Mouse (Mus musculus): ENCODE data around the gene Apom. TPM values are rescaled to one million over a fixed set of nuclear protein-coding genes. Genes with fewer than 3 reads are reported as not detected.

Gene Apom
- polyA plus RNA-seq, 1 experiment from 2014 or later, result 0.32 TPM

DNA sequence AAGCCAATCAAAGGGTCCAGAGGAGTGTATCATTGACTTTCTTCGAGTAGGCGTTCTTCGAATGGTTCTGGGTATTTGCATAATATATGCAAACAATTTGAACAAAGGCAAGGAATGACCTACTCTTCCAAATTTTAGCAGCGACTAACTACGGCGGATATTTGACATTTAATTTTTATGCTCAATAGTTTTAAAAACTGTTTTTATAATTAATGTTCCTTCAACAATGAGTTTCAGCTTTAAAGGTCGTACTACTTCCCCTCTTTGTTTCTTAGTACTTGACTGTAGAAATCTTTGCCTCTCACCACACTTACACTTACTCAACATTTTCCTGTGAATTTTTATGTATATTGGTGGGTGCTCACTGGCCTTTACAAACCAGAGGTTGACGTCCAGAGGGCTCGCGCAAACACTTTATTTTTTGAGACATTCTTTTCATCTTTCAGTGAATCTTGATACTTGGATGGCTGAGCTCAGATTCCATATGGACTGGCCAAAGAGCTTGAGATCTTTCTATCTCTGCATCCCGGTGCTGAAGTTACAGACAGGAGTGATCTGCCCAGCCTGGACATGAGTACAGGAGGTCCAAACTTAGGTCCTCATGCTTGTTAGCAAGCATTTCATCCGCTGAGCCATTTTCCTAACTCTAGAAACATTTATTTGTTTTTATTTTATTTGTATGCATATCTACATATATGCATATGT is 33.8 kb upstream of the Apom start:
- ATAC-seq (ENCODE audit: low FRiP score, low read depth), result peak; percentile 89
- Histone ChIP-seq H3K4me2 (replicated peaks) (peak overlapping the region; percentile 92), H3K27me3 (replicated peaks) (no peaks in the 10 kb centered on the region), H3K9ac (peak overlapping the region; percentile 52), H3K9me3 (no peaks in the 10 kb centered on the region), H3K4me3 (peak overlapping the region; percentile 99), H3K36me3 (peaks cover 15% of the 10 kb centered on the region), H3K27ac (peak overlapping the region; percentile 85), H3K4me1 (peaks cover 30% of the 10 kb centered on the region)
- 23% methylated on average over 12 of the region's 12 CpGs for WGBS

DNA sequence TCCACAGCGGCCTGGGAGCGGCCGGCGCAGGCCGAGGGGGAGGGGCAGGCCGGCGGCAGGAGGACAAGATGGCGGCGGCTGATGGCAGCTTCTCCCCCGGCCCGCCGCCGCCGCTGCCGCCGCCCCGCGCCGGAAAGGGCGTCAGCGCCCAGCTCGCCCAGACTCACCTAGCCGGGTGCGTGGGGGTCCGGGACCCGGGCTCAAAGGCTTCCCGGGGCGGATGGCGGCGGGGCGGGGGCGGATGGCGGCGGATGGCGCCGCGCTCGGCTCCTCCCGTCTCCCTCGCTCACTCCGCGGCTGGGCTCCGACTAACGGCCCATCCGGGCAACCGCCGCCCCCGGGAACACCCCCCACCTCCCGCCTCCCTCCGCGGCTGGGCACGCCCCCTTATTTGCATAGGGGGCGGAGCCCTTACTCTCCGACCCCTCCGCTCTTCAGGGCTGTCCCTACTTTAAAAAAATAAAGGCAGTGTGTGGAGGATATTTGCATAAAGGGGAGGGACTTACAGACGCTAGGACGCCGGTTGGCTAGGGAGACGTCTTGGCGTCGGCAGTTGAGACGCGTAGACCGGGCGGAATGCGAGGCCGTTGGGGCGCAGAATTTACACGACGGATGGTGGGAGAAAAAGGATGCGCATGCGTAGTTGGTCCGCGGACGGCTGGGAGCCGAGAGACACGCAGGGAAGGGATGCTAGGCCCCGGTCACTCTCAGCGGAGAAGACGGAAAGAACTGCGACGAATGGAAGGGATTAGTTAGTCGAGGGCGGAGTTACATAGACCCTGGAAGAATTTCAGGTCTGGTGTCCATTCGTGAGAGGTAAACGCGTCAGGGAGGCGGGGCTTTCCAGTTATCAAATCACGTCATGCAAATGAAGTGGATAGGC is 33.0 kb upstream of the Apom start, which contains the start of gene Prrc2a:
TSS of gene Prrc2a (minus strand) at position 330 of the 883 bp plus-strand sequence.
- H3K27ac ChIP-seq, result peak within 1 kb of the TSS; percentile 89
- peak within 1 kb of the TSS; percentile 92 for H3K4me2 ChIP-seq (replicated peaks)
- peaks cover 30% of the 10 kb centered on the region for H3K4me1 ChIP-seq
- H3K36me3 ChIP-seq, result peaks cover 23% of the 10 kb centered on the region
- peak within 1 kb of the TSS; percentile 100 for H3K9ac ChIP-seq
- H3K4me3 ChIP-seq, result peak within 1 kb of the TSS; percentile 99
- no peaks in the 10 kb centered on the region for H3K27me3 ChIP-seq (replicated peaks)
- no peaks in the 10 kb centered on the region for H3K9me3 ChIP-seq
- peak; percentile 94 for ATAC-seq (ENCODE audit: low FRiP score, low read depth)
- under 1% methylated on average over 75 of the region's 89 CpGs for WGBS

DNA sequence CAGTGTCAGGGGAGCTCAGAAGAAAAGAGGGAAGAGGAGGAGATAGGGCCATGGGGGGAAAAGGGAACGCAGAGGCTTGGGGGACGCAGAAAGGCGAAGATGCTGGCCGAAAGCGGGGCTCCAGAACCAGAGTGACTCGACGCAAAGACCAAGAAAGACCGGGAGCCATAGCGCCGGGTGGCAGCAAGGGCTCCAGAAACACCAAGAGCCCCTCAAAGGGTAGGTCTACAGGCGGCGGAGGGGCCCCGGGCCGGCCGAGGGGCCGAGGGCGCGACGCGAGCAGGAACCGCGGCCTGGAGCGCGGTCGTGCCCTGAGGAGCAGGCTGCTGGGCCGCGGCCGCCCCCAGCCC is 32.3 kb upstream of the Apom start:
- Histone ChIP-seq H3K4me1 (peaks cover 30% of the 10 kb centered on the region), H3K9me3 (no peaks in the 10 kb centered on the region), H3K27me3 (replicated peaks) (no peaks in the 10 kb centered on the region), H3K36me3 (peaks cover 29% of the 10 kb centered on the region), H3K4me2 (replicated peaks) (peak overlapping the region; percentile 92), H3K27ac (peak overlapping the region; percentile 89), H3K4me3 (peak overlapping the region; percentile 99), H3K9ac (peak overlapping the region; percentile 100)
- no peak for ATAC-seq (ENCODE audit: low FRiP score, low read depth)
- WGBS, result 0% methylated on average over 26 of the region's 28 CpGs

DNA sequence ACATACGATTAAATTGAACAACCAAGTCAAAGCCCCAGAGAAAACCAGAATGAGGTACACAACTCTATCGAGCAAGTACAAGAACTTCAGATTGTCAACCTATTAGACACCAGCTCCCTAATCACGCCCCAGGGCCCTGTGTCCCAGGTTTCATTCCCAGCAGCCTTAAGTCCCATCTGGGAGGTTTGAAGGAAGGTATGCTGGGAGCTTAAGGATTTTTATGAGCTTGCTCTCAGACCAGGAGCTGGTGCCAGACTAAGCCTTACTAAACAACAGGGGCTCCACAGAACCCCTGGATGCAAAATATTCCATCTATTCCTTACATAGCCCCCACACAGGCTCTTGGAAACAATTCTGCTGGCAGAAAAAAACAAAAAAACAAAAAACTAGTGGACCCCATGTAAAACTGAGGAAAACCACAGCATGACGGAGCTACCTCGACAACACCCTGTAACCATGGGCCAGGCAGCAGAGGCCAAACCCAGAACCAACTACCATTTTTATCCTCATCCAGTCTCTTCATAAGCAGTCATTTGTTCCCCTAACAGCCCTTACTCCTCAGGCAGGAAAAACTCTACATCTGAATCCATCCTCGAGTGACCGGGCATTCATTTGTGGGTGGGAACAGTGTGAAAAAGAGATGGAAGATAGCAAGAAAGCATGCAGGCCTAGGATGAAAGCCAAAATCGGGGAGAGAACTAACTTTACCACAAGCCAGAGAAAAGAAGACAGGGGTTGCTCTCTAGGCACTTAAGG is 31.7 kb upstream of the Apom start:
- Histone ChIP-seq H3K4me3 (peak overlapping the region; percentile 99), H3K27ac (no peak overlapping the region; the same call in 1 of the 2 replicates), H3K36me3 (peaks cover 36% of the 10 kb centered on the region), H3K9me3 (no peaks in the 10 kb centered on the region), H3K9ac (peak overlapping the region; percentile 100), H3K4me1 (peaks cover 30% of the 10 kb centered on the region), H3K4me2 (replicated peaks) (peak overlapping the region; percentile 92), H3K27me3 (replicated peaks) (no peaks in the 10 kb centered on the region)
- no peak for ATAC-seq (ENCODE audit: low FRiP score, low read depth)
- WGBS, result 24% methylated on average over 8 of the region's 8 CpGs

DNA sequence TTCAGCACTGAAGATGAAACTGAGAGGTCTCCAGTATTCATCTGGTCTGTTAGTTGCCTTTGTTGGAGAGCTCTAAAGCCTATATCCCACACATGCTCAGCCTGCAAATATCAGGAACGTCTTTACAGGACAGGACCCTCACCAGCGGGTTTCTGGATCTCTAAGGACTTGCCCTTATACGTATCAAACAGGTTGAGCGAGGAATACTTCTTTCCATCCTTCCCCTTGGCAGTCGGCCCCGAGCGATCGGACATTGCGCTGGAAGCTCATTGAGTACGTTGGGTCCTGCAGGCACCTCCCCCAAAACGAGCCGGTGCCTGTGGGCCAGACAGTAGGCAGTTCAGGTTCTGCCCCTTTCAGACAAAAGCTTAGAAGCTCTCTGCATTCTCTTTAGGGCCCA is 30.9 kb upstream of the Apom start:
- peak overlapping the region; percentile 100 for H3K9ac ChIP-seq
- no peak for ATAC-seq (ENCODE audit: low FRiP score, low read depth)
- 69% methylated on average over 12 of the region's 12 CpGs for WGBS

DNA sequence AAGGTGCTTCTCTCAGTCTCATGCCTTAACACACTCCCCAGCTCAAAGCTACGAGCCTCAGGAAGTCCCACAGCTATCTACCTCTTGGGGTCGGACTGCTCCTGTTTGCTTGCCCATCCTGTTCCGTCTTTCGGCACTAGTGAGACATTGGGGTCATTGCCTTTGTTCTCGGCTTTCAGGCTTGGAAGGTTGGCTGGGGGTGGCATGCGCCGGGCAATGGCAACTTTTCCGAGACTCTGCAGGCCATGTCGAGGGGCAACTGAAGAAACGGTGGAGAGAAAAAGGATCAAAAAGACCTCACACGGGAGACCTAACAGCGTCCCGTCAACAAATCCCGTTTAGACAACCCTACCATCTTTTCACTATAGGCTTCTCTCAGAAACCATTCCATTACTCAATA is 30.3 kb upstream of the Apom start:
- H3K27me3 ChIP-seq (replicated peaks), result no peaks in the 10 kb centered on the region
- peak overlapping the region; percentile 92 for H3K4me2 ChIP-seq (replicated peaks)
- no peak overlapping the region for H3K27ac ChIP-seq
- H3K4me1 ChIP-seq, result peaks cover 30% of the 10 kb centered on the region
- no peaks in the 10 kb centered on the region for H3K9me3 ChIP-seq
- H3K4me3 ChIP-seq, result peak overlapping the region; percentile 99
- peaks cover 50% of the 10 kb centered on the region for H3K36me3 ChIP-seq
- H3K9ac ChIP-seq, result peak overlapping the region; percentile 100; the same call in 1 of the 2 replicates
- 84% methylated on average over 14 of the region's 14 CpGs for WGBS
- ATAC-seq (ENCODE audit: low FRiP score, low read depth), result no peak

More for the DNA sequence above, 30.9 kb upstream of the Apom start:
- H3K36me3 ChIP-seq, result peaks cover 44% of the 10 kb centered on the region
- no peaks in the 10 kb centered on the region for H3K9me3 ChIP-seq
- H3K4me3 ChIP-seq, result peak overlapping the region; percentile 99
- no peaks in the 10 kb centered on the region for H3K27me3 ChIP-seq (replicated peaks)
- H3K4me1 ChIP-seq, result peaks cover 30% of the 10 kb centered on the region
- peak overlapping the region; percentile 92 for H3K4me2 ChIP-seq (replicated peaks)
- no peak overlapping the region for H3K27ac ChIP-seq

DNA sequence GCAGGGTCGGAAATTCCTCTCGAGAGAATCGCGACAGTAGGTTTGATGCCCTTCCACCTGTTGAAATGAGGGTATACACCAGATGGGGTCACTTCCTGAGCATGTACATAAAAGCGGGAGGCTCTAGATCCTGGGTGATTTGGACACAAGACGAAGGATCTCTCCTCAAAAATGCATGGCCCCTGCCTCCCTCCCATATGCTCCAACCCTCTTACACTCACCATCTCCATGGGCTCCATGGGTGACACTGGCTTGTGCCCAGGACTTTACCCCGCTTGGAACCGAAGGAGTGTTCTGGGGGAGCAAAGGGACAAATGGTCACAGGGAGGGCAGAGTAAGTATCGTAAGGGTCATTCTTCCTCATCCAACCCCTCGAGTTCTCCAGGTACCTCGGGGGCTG is 29.6 kb upstream of the Apom start:
- Histone ChIP-seq H3K4me1 (peaks cover 29% of the 10 kb centered on the region), H3K4me2 (replicated peaks) (peak overlapping the region; percentile 92; the same call in 1 of the 2 replicates), H3K27me3 (replicated peaks) (no peaks in the 10 kb centered on the region), H3K9me3 (no peaks in the 10 kb centered on the region), H3K4me3 (no peak overlapping the region), H3K36me3 (peaks cover 57% of the 10 kb centered on the region), H3K27ac (no peak overlapping the region), H3K9ac (0 out of 2 replicates have a peak overlapping the region, but pooled peaks have one; percentile 100)
- ATAC-seq (ENCODE audit: low FRiP score, low read depth), result no peak
- 83% methylated on average over 11 of the region's 11 CpGs for WGBS

DNA sequence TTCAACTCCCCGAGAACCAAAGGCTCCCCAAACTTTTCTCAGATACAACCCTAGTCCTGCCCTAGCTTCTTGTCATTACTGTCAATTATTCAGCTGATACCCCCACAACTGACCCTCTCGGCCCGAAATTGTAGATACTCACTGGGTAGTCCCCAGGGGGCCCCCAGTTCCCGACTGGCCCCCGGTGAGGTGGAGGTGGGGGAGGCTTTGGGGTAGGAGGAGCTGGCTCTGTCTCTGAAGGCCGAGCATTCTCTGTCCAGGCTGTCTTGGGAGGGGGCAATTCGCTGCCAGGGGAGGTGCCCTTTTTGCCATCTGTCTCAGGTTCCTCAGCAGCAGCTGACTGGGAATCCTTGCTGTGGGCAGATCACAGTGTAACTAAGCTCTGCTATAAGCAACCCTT is 27.8 kb upstream of the Apom start:
- Histone ChIP-seq H3K9me3 (no peaks in the 10 kb centered on the region), H3K4me1 (peaks cover 21% of the 10 kb centered on the region), H3K4me3 (no peak overlapping the region), H3K27ac (no peak overlapping the region), H3K27me3 (replicated peaks) (no peaks in the 10 kb centered on the region), H3K9ac (no peak overlapping the region), H3K4me2 (replicated peaks) (no peak overlapping the region), H3K36me3 (peaks cover 75% of the 10 kb centered on the region)
- 88% methylated on average over 7 of the region's 7 CpGs for WGBS
- no peak for ATAC-seq (ENCODE audit: low FRiP score, low read depth)

GRCm38 (mm10) chr17:35158850-35159593 is 27.2 kb upstream of the Apom start:
- Histone ChIP-seq H3K36me3 (peaks cover 81% of the 10 kb centered on the region), H3K4me2 (replicated peaks) (no peak overlapping the region), H3K4me3 (no peak overlapping the region), H3K4me1 (peaks cover 21% of the 10 kb centered on the region), H3K27me3 (replicated peaks) (no peaks in the 10 kb centered on the region), H3K27ac (no peak overlapping the region), H3K9ac (no peak overlapping the region), H3K9me3 (no peaks in the 10 kb centered on the region)
- WGBS, result 95% methylated on average over 16 of the region's 16 CpGs
- ATAC-seq (ENCODE audit: low FRiP score, low read depth), result no peak

DNA sequence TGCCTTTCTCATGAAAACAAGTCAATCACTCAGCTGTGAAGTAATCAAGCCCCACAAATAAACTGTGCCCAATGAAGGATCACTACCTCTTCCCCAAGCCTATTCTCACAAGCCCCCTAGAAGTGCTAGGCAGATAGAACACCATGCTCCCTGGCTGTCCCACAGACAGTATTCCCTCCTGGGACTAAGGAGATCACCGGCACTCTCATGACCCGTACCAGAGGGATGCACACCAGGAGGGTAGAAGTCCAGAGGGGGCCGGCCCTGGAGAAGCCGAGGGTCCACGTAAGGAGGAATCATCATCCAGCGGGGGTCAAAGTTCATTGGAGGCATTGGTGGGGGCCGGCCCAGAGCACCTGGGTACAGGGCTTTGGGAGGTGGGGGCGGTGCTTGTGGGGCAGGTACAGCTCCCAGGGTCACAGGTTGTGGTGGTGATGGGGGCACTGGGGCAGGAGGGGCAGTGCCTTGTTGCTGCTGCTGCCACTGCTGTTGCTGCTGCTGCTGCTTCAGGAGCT is 25.9 kb upstream of the Apom start:
- H3K4me2 ChIP-seq (replicated peaks), result no peak overlapping the region
- H3K27me3 ChIP-seq (replicated peaks), result no peaks in the 10 kb centered on the region
- H3K9me3 ChIP-seq, result no peaks in the 10 kb centered on the region
- no peak overlapping the region for H3K27ac ChIP-seq
- peaks cover 13% of the 10 kb centered on the region for H3K4me1 ChIP-seq
- H3K36me3 ChIP-seq, result peaks cover 94% of the 10 kb centered on the region
- 94% methylated on average over 8 of the region's 8 CpGs for WGBS
- no peak for ATAC-seq (ENCODE audit: low FRiP score, low read depth)
- H3K4me3 ChIP-seq, result no peak overlapping the region
- no peak overlapping the region for H3K9ac ChIP-seq

DNA sequence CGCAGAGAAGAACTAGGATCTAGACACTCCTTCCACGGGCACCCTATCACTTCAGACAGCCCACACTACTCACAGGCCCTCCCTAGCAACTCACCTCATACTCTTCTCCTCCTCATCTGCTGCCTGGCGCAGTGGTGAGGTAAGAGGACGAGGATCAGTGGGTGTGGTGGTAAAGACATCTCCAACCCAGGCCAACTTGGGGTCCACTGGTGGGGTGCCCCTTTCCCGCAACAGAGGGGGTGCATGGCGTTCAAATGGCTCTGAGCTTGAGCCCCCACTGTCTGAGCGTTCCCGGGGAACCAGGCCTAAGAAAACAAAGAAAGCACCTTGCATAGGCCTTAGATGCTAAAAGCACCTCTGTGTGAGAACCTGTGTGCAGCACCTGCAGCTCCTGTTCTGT is 25.4 kb upstream of the Apom start:
- H3K36me3 ChIP-seq, result peaks cover 99% of the 10 kb centered on the region
- peaks cover 8% of the 10 kb centered on the region for H3K4me1 ChIP-seq
- 95% methylated on average over 8 of the region's 8 CpGs for WGBS
- no peak overlapping the region for H3K27ac ChIP-seq
- no peak overlapping the region for H3K4me2 ChIP-seq (replicated peaks)
- no peak overlapping the region for H3K4me3 ChIP-seq
- ATAC-seq (ENCODE audit: low FRiP score, low read depth), result no peak
- no peaks in the 10 kb centered on the region for H3K27me3 ChIP-seq (replicated peaks)
- H3K9ac ChIP-seq, result no peak overlapping the region
- H3K9me3 ChIP-seq, result no peaks in the 10 kb centered on the region

Data from neural tube, embryonic 12.5 days (tissue).